Mouse (Mus musculus) bone marrow, adult 2 months (tissue): ENCODE data around the gene Nadk2. TPM values are rescaled to one million over a fixed set of nuclear protein-coding genes. Genes with fewer than 3 reads are reported as not detected.
A peak's percentile ranks its signal among the peaks of the same experiment; 100 is the strongest.

Experiments used
- H3K27ac ChIP-seq: fragments of 200-500 bp; 2 replicates; pipeline ENCODE4 v1.5.1; 2012; ENCODE audit warnings: low read depth, mild to moderate bottlenecking, control low read depth, inconsistent platforms, low read length; ENCODE audit not compliant: control insufficient read depth, poor library complexity, insufficient read depth
- H3K4me1 ChIP-seq: fragments of 200-500 bp; 2 replicates; pipeline ENCODE4 v1.6.1; 2011; ENCODE audit warnings: low read length; ENCODE audit not compliant: control insufficient read depth, insufficient read depth
- H3K4me3 ChIP-seq: fragments of 200-500 bp; replicated peaks from 2 replicates; pipeline ENCODE3; 2011; ENCODE audit warnings: mild to moderate bottlenecking, low read depth, low read length, control low read depth; ENCODE audit not compliant: control insufficient read depth
- CTCF ChIP-seq: fragments of 200-500 bp; IDR thresholded peaks from 2 replicates; pipeline ENCODE4 v1.5.1; 2011; ENCODE audit warnings: low read length, control low read depth; ENCODE audit not compliant: control insufficient read depth, insufficient read depth
- POLR2A ChIP-seq: fragments of 200-500 bp; IDR thresholded peaks from 2 replicates; pipeline ENCODE4 v1.6.1; 2011; ENCODE audit warnings: low read depth, mild to moderate bottlenecking, control low read depth, low read length, borderline replicate concordance; ENCODE audit not compliant: control insufficient read depth
- WGBS: fragments of 180-500 bp; shearing (Covaris S2); methylation state at CpG from one replicate; pipeline ENCODE4 v1.1.7; 2018; 5-methylcytosine and 5-hydroxymethylcytosine counted together
- polyA plus RNA-seq: library from polyadenylated mRNA; stranded (reverse); fragments of >200 nt; gene quantifications from 2 replicates; pipeline ENCODE4 v1.2.4, GENCODE M21; 2011; ENCODE audit warnings: low replicate concordance; ENCODE audit not compliant: missing spikeins, insufficient read depth, insufficient read length

Nadk2 gene
- 57.6 and 70.0 TPM in 2 replicates for polyA plus RNA-seq

GRCm38 (mm10) chr15:9070912-9071555, at the start of gene Nadk2:
Gene Nadk2 (plus strand): TSS chr15:9071260.
- Histone ChIP-seq H3K27ac (peak within 1 kb of the TSS; percentile 98), H3K4me1 (peaks cover 2% of the 10 kb centered on the region), H3K4me3 (peak within 1 kb of the TSS; percentile 93)
- TF ChIP-seq POLR2A (peak; percentile 48; the same call in 1 of the 2 replicates), CTCF (no peak)
- WGBS: under 1% methylated on average over 54 of the region's 54 CpGs

- no peak overlapping the region for H3K27ac ChIP-seq
- no peak overlapping the region for H3K4me3 ChIP-seq
- TF ChIP-seq CTCF (no peak), POLR2A (no peak)
- H3K4me1 ChIP-seq: no peaks in the 10 kb centered on the region
These were observed 15.4 kb upstream of the Nadk2 start for GRCm38 (mm10) chr15:9055704-9056103.

GRCm38 (mm10) chr15:9059856-9060255, 11.2 kb upstream of the Nadk2 start:
- 78% methylated on average over 2 of the region's 2 CpGs for WGBS
- Histone ChIP-seq H3K27ac (no peak overlapping the region), H3K4me1 (no peaks in the 10 kb centered on the region), H3K4me3 (no peak overlapping the region)
- TF ChIP-seq POLR2A: no peak
- no peak for TF ChIP-seq CTCF

- TF ChIP-seq CTCF (no peak), POLR2A (no peak)
- H3K4me1 ChIP-seq: no peaks in the 10 kb centered on the region
- no peak overlapping the region for H3K27ac ChIP-seq
- H3K4me3 ChIP-seq: no peak overlapping the region
- WGBS: 87% methylated on average over 7 of the region's 7 CpGs
These were observed 9.7 kb upstream of the Nadk2 start for GRCm38 (mm10) chr15:9061150-9061882.

GRCm38 (mm10) chr15:9068881-9069280, 2.2 kb upstream of the Nadk2 start:
- no peak overlapping the region for H3K27ac ChIP-seq
- no peaks in the 10 kb centered on the region; the same call in 1 of the 2 replicates for H3K4me1 ChIP-seq
- no peak overlapping the region for H3K4me3 ChIP-seq
- 79% methylated on average over 4 of the region's 4 CpGs for WGBS
- TF ChIP-seq CTCF (no peak), POLR2A (no peak)

GRCm38 (mm10) chr15:9070353-9070752, 707 bp upstream of the Nadk2 start:
- peak overlapping the region; percentile 98 for H3K27ac ChIP-seq
- peak overlapping the region; percentile 93 for H3K4me3 ChIP-seq
- H3K4me1 ChIP-seq: peaks cover 2% of the 10 kb centered on the region
- WGBS: 2% methylated on average over 3 of the region's 3 CpGs
- TF ChIP-seq CTCF (no peak), POLR2A (no peak)

GRCm38 (mm10) chr15:9071556-9072544, 790 bp downstream of the Nadk2 start:
- peak overlapping the region; percentile 93 for H3K4me3 ChIP-seq
- WGBS: under 1% methylated on average over 65 of the region's 66 CpGs
- peak overlapping the region; percentile 98 for H3K27ac ChIP-seq
- TF ChIP-seq POLR2A (0 out of 2 replicates have a peak, but pooled peaks have one; percentile 12), CTCF (no peak)
- H3K4me1 ChIP-seq: peaks cover 2% of the 10 kb centered on the region

GRCm38 (mm10) chr15:9072630-9073029, 1.6 kb downstream of the Nadk2 start:
- 1% methylated on average over 5 of the region's 5 CpGs for WGBS
- TF ChIP-seq POLR2A: no peak
- no peak for TF ChIP-seq CTCF
- peak overlapping the region; percentile 70 for H3K4me3 ChIP-seq
- H3K4me1 ChIP-seq: peaks cover 2% of the 10 kb centered on the region
- H3K27ac ChIP-seq: no peak overlapping the region
